Mouse (Mus musculus) WW6 (cell line): ENCODE measurements around the gene Prn.

ENCODE experiments used
- DNase-seq: peaks from one replicate; pipeline ENCODE4 v3.0.0-alpha.2; 2013; ENCODE audit warnings: low read depth, low spot score

Gene Prn

GRCm38 (mm10) chr2:131906846-131907245 is 2.9 kb upstream of the Prn start:
- no peak for DNase-seq

- no peak for DNase-seq
Measured at GRCm38 (mm10) chr2:131907311-131907710, 2.4 kb upstream of the Prn start.

- no peak for DNase-seq
Measured at GRCm38 (mm10) chr2:131908351-131908861, 1.4 kb upstream of the Prn start.

- DNase-seq, result no peak
Measured at GRCm38 (mm10) chr2:131908906-131909305, 851 bp upstream of the Prn start.

- DNase-seq, result no peak
Measured at GRCm38 (mm10) chr2:131910847-131911246, 1.1 kb downstream of the Prn start.

GRCm38 (mm10) chr2:131911341-131911740 is 1.6 kb downstream of the Prn start:
- DNase-seq, result no peak

GRCm38 (mm10) chr2:131912526-131913258 is 2.9 kb downstream of the Prn start:
- no peak for DNase-seq

- no peak for DNase-seq
Measured at GRCm38 (mm10) chr2:131932275-131932902, 22.6 kb downstream of the Prn start.

GRCm38 (mm10) chr2:131933013-131933412 is 23.3 kb downstream of the Prn start:
- no peak for DNase-seq

GRCm38 (mm10) chr2:131933598-131933997 is 23.8 kb downstream of the Prn start:
- no peak for DNase-seq

- no peak for DNase-seq
Measured at GRCm38 (mm10) chr2:131934243-131934642, 24.5 kb downstream of the Prn start.

GRCm38 (mm10) chr2:131935390-131936105 is 25.8 kb downstream of the Prn start:
- no peak for DNase-seq

- DNase-seq, result no peak
Measured at GRCm38 (mm10) chr2:131936410-131936809, 26.7 kb downstream of the Prn start.

GRCm38 (mm10) chr2:131939404-131940111 is 29.8 kb downstream of the Prn start:
- DNase-seq, result no peak

GRCm38 (mm10) chr2:131940506-131940905 is 30.7 kb downstream of the Prn start:
- no peak for DNase-seq

GRCm38 (mm10) chr2:131941501-131941900 is 31.7 kb downstream of the Prn start:
- no peak for DNase-seq

GRCm38 (mm10) chr2:131944370-131944769 is 34.6 kb downstream of the Prn start:
- no peak for DNase-seq

GRCm38 (mm10) chr2:131945225-131945624 is 35.5 kb downstream of the Prn start:
- DNase-seq, result no peak

- no peak for DNase-seq
Measured at GRCm38 (mm10) chr2:131945765-131946164, 36.0 kb downstream of the Prn start.

- DNase-seq, result no peak
Measured at GRCm38 (mm10) chr2:131946351-131946750, 36.6 kb downstream of the Prn start.

GRCm38 (mm10) chr2:131948156-131948555 is 38.4 kb downstream of the Prn start:
- no peak for DNase-seq
